Mouse (Mus musculus) embryonic facial prominence, embryonic 12.5 days (tissue): ENCODE data around the gene Mthfr. TPM values are rescaled to one million over a fixed set of nuclear protein-coding genes. Genes with fewer than 3 reads are reported as not detected.

ENCODE experiments used
- ATAC-seq: fragments of 200-750 bp; cut with Nextera tagmentation; 2 replicates; pipeline ENCODE4 v1.8.0; 2017; ENCODE audit not compliant: insufficient number of reproducible peaks, insufficient read depth, low FRiP score, low TSS enrichment
- H3K27ac ChIP-seq: fragments of 300-500 bp; sonication (generic); 2 replicates; pipeline ENCODE4 v1.5.1; 2016; ENCODE audit warnings: mild to moderate bottlenecking
- H3K27me3 ChIP-seq: fragments of 300-500 bp; sonication (generic); 2 replicates; pipeline ENCODE4 v1.6.1; 2016; ENCODE audit warnings: mild to moderate bottlenecking, moderate library complexity
- H3K36me3 ChIP-seq: fragments of 300-500 bp; sonication (generic); 2 replicates; pipeline ENCODE4 v1.6.1; 2016; ENCODE audit warnings: mild to moderate bottlenecking
- H3K4me1 ChIP-seq: fragments of 300-500 bp; sonication (generic); 2 replicates; pipeline ENCODE4 v1.6.1; 2016
- H3K4me2 ChIP-seq: fragments of 300-500 bp; sonication (generic); replicated peaks from 2 replicates; pipeline ENCODE4 v1.6.1; 2016; ENCODE audit warnings: mild to moderate bottlenecking, moderate library complexity
- H3K4me3 ChIP-seq: fragments of 300-500 bp; sonication (generic); 2 replicates; pipeline ENCODE4 v1.5.1; 2016; ENCODE audit warnings: mild to moderate bottlenecking
- H3K9ac ChIP-seq: fragments of 300-500 bp; sonication (generic); 2 replicates; pipeline ENCODE4 v1.6.1; 2016; ENCODE audit warnings: mild to moderate bottlenecking, moderate library complexity
- H3K9me3 ChIP-seq: fragments of 300-500 bp; sonication (generic); 2 replicates; pipeline ENCODE4 v1.6.1; 2016; ENCODE audit warnings: mild to moderate bottlenecking, moderate library complexity
- WGBS: fragments of 180-500 bp; shearing (Covaris S2); methylation state at CpG from one replicate; pipeline ENCODE4 v1.1.7; 2016; 5-methylcytosine and 5-hydroxymethylcytosine counted together
- polyA plus RNA-seq: library from polyadenylated mRNA; unstranded; fragments of >200 nt; fragmentation: Nextera tagmentation; extraction: Ambion mirVana; gene quantifications from 2 replicates; pipeline ENCODE4 v1.2.1, GENCODE M21; 2016

Mthfr gene
- polyA plus RNA-seq, 1 experiment from 2014 or later: 25.7 TPM

DNA sequence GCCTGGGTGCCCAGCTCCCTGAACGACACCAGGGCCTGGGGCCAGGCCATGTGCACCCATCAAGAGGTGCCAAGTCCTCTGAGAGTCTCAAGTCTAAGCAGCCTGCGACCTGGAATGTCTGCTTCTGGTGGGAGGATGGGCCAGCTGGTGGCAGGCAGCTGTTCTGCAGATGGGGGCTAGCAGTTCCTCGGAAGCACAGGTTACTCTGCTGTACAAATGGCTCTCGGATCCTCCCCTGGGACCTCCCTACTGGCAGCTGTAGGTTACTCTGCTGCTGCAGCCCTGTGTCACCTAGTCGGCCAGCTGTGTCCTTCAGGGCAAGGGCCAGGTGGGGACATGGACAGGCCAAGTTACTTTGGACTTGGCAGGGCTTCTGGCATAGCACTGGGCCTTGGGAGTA, 32.6 kb downstream of the Mthfr start:
- no peak for ATAC-seq
- 0 out of 2 replicates have a peak, but pooled peaks cover 3% of the 10 kb centered on the region for H3K4me1 ChIP-seq
- no peak overlapping the region for H3K4me3 ChIP-seq
- H3K27ac ChIP-seq: no peak overlapping the region
- H3K36me3 ChIP-seq: no peaks in the 10 kb centered on the region
- no peak overlapping the region for H3K4me2 ChIP-seq
- no peak overlapping the region for H3K9ac ChIP-seq
- WGBS: 50% methylated on average over 5 of the region's 5 CpGs
- H3K9me3 ChIP-seq: no peaks in the 10 kb centered on the region
- no peaks in the 10 kb centered on the region for H3K27me3 ChIP-seq

DNA sequence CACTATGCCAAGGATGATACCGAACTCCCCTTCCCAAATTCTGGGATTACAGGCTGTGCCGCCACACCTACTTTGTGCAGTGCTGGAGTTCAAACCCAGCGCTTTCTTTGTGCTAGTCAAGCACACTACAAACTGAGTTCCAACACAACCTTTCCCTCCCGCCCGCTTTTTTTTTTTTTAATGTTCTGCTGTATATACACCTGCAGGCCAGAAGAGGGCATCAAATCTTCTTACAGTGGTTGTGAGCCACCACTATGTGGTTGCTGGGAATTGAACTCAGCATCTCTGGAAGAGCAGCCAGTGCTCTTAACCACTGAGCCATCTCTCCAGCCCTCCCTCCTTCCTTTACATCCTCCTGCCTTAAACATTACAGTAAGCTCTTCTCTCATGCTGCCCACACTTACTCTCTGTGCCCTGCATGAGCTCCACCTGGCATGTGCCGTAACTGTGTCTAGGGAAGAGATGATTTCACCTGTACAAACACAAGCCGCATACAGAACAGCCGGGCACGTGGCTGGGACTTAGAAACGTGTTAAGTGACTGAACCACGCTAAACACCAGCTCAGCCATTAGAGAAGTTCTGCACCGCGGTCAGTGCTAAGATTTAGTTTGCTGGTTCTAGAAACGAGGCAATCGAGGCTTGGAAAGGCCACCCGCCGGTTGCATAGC, 35.8 kb downstream of the Mthfr start:
- no peaks in the 10 kb centered on the region for H3K9me3 ChIP-seq
- WGBS: 44% methylated on average over 17 of the region's 17 CpGs
- no peak for ATAC-seq

DNA sequence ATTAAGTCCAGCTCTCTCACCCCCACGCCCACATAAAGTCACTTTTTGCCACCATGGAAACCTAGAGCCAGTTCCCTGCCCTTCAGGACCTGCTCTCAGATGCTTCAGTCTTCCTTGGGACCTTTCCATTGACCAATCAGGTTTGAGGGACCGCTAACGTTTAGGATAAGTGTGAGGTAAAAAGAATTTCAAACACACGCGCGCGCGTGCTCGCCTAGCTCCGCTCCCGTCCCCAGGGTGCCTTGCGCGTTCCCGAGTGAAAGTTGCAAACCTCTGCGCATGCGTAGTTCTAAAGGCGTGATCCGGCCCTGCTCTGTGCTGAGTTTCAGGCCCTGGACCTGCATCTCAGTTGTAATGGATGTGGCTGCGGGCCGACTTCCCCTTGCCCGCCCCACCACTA, 36.4 kb downstream of the Mthfr start:
- no peak for ATAC-seq
- Histone ChIP-seq H3K9me3 (no peaks in the 10 kb centered on the region), H3K4me2 (peak overlapping the region; percentile 42), H3K9ac (no peak overlapping the region), H3K4me1 (0 out of 2 replicates have a peak, but pooled peaks cover 3% of the 10 kb centered on the region), H3K27me3 (no peaks in the 10 kb centered on the region), H3K27ac (no peak overlapping the region), H3K4me3 (peak overlapping the region; percentile 22), H3K36me3 (peaks cover 10% of the 10 kb centered on the region; the same call in 1 of the 2 replicates)
- WGBS: 35% methylated on average over 21 of the region's 21 CpGs

More for the DNA sequence above, 35.8 kb downstream of the Mthfr start:
- H3K9ac ChIP-seq: no peak overlapping the region
- 0 out of 2 replicates have a peak, but pooled peaks cover 3% of the 10 kb centered on the region for H3K4me1 ChIP-seq
- H3K4me2 ChIP-seq: peak overlapping the region; percentile 42
- 0 out of 2 replicates have a peak, but pooled peaks cover 4% of the 10 kb centered on the region for H3K36me3 ChIP-seq
- no peak overlapping the region for H3K27ac ChIP-seq
- H3K4me3 ChIP-seq: peak overlapping the region; percentile 22
- no peaks in the 10 kb centered on the region for H3K27me3 ChIP-seq

DNA sequence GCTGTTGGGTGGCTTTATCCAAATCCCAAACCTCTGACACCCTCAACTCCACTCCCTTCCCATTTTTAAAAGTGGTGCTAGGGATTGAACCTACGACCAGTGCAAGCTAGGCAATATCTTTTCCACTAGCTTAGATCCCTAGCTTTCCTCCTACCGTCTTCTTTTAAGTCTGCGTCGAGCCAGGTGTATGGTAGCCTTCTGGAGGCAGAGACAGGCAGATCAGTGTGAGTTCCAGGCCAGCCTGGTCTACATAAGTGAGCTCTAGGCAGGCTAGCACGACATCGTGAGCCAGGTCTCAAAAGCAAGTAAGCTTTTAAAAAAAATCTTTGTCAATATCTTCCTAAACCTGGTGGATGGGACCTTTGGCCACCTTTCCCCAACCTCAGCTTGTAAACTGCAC, 37.0 kb downstream of the Mthfr start:
- Histone ChIP-seq H3K4me1 (0 out of 2 replicates have a peak, but pooled peaks cover 3% of the 10 kb centered on the region), H3K4me3 (no peak overlapping the region), H3K9ac (no peak overlapping the region), H3K4me2 (no peak overlapping the region), H3K27ac (no peak overlapping the region), H3K36me3 (peaks cover 13% of the 10 kb centered on the region; the same call in 1 of the 2 replicates), H3K9me3 (no peaks in the 10 kb centered on the region), H3K27me3 (no peaks in the 10 kb centered on the region)
- ATAC-seq: no peak
- WGBS: 91% methylated on average over 6 of the region's 6 CpGs

DNA sequence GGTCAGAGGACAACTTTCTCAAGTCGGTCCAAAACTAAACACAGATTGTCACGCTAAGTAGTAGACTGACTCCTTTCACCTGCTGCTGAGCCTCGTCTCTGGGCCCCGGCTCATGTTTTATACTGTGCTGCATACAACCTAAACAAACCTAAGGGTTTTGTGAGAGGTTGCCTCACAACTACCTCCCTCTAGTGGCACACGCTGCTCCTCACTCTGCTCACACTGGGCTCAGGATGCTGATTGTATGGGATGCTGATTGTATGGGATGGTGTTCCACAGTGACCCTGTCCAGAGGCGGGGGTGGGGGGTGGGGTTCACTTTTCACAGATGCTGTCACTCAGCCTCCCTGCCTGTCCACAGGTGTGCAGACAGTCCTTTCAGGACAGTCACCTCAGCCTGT, 40.3 kb downstream of the Mthfr start:
- no peak overlapping the region for H3K27ac ChIP-seq
- H3K9ac ChIP-seq: no peak overlapping the region
- peaks cover 18% of the 10 kb centered on the region; the same call in 1 of the 2 replicates for H3K36me3 ChIP-seq
- no peak overlapping the region for H3K4me3 ChIP-seq
- H3K4me1 ChIP-seq: peaks cover 8% of the 10 kb centered on the region; the same call in 1 of the 2 replicates
- H3K27me3 ChIP-seq: no peaks in the 10 kb centered on the region
- H3K4me2 ChIP-seq: no peak overlapping the region
- H3K9me3 ChIP-seq: no peaks in the 10 kb centered on the region
- WGBS: 59% methylated on average over 6 of the region's 6 CpGs
- no peak for ATAC-seq

DNA sequence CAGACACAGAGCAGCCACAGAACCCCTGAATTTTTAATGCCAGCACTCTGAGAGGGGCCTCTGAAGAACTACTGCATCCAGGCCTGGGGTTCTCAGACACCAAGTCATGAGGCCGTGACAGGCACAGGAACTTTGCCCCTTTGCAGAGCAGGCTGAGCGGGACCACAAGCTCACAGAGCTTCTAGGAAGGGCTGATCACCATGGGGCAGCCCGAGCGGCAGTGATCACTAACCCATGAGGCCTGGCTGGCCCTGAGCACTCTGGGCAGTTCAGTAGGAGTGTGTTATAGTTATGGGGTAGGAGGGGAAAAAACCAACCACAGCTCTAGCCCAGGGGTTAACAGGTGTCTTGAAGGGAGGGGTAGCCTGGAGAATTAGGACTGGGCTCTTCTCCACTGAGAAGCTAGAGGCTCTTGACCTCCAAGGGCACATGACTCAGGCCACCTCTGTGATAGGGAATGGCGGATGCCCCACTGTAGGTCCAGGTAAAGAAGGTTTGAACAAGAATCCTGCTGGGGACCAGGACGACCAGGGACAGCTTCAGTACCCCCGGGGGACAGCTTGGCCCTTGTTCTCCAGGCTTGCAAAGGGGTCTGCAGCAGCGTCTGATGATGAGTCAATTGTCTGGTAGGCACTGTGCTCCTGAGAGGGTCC, 41.2 kb downstream of the Mthfr start:
- 86% methylated on average over 8 of the region's 8 CpGs for WGBS
- no peak overlapping the region for H3K9ac ChIP-seq
- no peaks in the 10 kb centered on the region for H3K9me3 ChIP-seq

DNA sequence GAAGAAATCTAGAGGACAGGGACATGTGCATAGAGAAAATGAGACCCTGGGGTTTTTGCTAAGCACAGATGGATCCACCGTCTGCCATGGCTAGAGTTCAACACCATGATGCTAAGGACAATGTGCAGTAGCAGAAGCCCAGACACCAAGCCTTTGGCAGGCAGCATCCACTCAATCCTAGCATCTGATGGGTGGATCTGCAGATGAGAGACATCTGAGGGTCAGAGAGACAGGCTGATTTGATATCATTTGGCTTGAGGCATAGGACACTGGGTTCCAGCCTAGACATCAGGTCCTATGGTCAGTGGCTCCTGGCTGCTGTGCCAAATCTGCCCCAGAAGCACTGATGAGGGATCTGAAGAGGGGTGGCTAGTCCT, 41.7 kb downstream of the Mthfr start:
- no peak overlapping the region for H3K4me3 ChIP-seq
- peaks cover 16% of the 10 kb centered on the region; the same call in 1 of the 2 replicates for H3K4me1 ChIP-seq
- ATAC-seq: no peak
- H3K9me3 ChIP-seq: no peaks in the 10 kb centered on the region
- no peak overlapping the region for H3K4me2 ChIP-seq
- H3K9ac ChIP-seq: no peak overlapping the region
- H3K27me3 ChIP-seq: no peaks in the 10 kb centered on the region
- H3K27ac ChIP-seq: no peak overlapping the region
- peaks cover 18% of the 10 kb centered on the region; the same call in 1 of the 2 replicates for H3K36me3 ChIP-seq
- 82% methylated on average over 1 of the region's 1 CpGs for WGBS

More for the DNA sequence above, 41.2 kb downstream of the Mthfr start:
- no peak for ATAC-seq
- H3K4me2 ChIP-seq: no peak overlapping the region
- no peaks in the 10 kb centered on the region for H3K27me3 ChIP-seq
- no peak overlapping the region for H3K27ac ChIP-seq
- H3K4me1 ChIP-seq: peaks cover 12% of the 10 kb centered on the region; the same call in 1 of the 2 replicates
- H3K4me3 ChIP-seq: no peak overlapping the region
- H3K36me3 ChIP-seq: peaks cover 18% of the 10 kb centered on the region; the same call in 1 of the 2 replicates

DNA sequence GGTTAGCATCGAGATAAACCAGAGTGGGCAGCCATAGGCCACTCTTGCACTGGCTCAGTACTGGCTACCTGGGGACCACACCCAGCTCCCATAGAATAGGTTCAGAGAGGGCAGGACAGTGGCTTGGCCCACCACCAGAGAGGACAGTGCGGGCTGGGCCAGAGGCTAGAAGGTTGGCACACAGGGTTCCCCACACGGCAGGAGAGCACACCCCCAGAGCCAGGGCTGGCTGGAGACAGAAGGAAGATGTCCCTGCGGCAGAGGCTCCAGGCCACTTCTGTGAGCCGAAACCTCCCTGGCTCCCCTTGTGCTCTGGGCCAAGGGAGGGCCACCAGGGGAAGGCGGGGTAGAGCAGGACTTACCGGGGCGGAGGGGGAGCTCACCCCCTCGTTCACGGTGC, 42.3 kb downstream of the Mthfr start:
- H3K4me3 ChIP-seq: no peak overlapping the region
- peaks cover 18% of the 10 kb centered on the region; the same call in 1 of the 2 replicates for H3K36me3 ChIP-seq
- no peaks in the 10 kb centered on the region for H3K9me3 ChIP-seq
- H3K4me1 ChIP-seq: peaks cover 16% of the 10 kb centered on the region; the same call in 1 of the 2 replicates
- no peak overlapping the region for H3K27ac ChIP-seq
- H3K4me2 ChIP-seq: no peak overlapping the region
- no peak overlapping the region for H3K9ac ChIP-seq
- no peak for ATAC-seq
- no peaks in the 10 kb centered on the region for H3K27me3 ChIP-seq
- 91% methylated on average over 10 of the region's 10 CpGs for WGBS

DNA sequence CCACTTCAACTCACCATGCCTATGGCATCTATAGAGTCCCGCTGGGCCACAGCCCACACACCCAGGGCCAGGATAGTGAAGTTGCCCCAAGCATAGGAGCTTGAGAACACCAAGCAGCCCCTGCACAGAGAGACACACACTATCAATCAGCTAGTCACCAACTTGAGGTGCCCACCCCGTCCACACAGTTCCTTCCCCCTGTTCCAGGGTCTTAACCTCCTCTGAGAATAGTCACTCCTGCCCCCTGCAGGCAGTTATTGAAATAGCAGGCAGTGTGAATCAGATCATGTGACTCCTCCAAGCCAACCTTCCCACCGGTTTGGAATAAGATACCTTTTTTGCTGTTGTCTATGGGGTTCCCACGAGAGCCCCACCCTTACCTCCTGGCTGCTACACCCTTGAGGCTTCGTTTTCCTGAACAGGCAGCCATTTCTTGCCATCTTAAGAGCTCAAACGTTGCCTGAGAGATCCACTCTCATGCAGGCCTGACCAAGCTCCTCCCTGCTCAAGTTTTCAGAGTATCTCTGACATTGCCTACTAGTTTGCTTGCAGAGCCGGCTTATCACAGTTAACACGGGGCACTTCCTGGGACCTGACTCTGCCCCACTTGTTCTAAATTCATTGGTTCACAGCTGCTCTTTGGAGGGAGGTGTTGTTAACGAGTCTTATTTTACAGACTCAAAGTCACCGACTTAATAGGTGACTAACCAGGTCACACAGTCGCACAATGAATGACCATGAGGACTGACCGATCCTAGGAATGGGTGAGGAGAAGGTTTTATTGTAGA, 43.6 kb downstream of the Mthfr start:
- H3K4me1 ChIP-seq: peaks cover 26% of the 10 kb centered on the region; the same call in 1 of the 2 replicates
- H3K4me2 ChIP-seq: no peak overlapping the region
- H3K4me3 ChIP-seq: no peak overlapping the region
- H3K36me3 ChIP-seq: peaks cover 18% of the 10 kb centered on the region; the same call in 1 of the 2 replicates
- WGBS: 54% methylated on average over 12 of the region's 12 CpGs
- no peak overlapping the region for H3K9ac ChIP-seq
- 0 out of 2 replicates have a peak, but pooled peaks have one; percentile 8 for ATAC-seq
- H3K9me3 ChIP-seq: no peaks in the 10 kb centered on the region
- no peaks in the 10 kb centered on the region for H3K27me3 ChIP-seq
- no peak overlapping the region for H3K27ac ChIP-seq

DNA sequence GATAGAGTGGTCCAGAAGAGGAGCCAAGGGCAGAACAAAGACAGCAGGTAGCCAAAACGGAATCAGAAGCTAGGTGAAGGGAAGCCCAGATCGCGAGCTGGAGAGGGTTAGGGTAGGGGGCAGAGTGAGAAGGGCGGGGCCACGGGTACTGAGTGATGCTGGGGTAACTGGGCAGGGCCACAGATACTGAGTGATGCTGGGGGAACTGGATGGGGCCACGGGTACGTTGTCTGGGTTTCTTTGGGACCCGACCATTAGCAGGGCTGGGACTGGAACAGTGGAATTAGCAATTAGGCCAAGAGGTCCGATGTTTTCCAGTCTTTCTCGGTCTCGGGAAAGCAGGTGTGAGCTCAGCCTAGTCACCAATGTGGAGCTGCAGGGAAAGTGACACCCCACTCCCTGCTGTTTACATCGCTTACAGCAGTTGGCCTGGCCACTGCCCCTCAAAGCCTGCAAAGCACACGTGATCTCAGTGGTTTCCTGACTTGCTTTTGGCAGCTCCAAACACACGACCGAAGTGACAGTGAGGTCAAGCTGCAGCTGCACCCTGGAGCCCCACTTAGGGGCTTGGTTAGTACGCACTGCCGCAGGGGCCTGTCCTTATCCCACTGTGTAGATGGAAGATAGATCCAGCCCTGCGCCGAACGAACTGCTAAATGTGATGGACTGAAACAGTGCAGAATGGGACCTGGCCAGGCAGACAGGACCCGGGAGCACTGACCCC, 44.5 kb downstream of the Mthfr start:
- Histone ChIP-seq H3K9ac (no peak overlapping the region), H3K27ac (no peak overlapping the region)

DNA sequence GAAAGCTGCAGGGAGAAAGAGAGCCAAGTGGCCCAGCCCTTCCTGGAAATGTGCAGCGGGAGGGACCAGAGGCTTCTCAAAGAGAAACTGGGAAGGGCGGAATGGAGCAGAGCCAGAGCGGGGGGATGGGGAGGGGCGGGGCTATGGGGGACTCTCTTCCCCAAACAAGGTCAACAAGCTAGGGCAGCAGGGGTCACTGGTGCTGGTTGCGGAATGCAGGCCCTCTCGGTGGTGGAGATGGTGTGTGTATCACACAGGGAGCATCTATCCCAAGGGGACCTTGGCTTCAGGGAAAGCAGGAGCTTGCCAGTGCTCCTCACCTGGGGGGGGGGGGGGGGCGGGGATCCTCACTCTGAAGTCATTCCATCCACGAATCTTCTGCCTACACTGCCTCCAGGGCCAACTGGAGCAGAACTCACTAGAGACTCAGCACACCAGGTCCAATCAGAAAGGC, 45.4 kb downstream of the Mthfr start:
- Histone ChIP-seq H3K27me3 (no peaks in the 10 kb centered on the region), H3K4me3 (no peak overlapping the region), H3K9me3 (no peaks in the 10 kb centered on the region), H3K9ac (no peak overlapping the region), H3K4me1 (peaks cover 30% of the 10 kb centered on the region; the same call in 1 of the 2 replicates), H3K27ac (no peak overlapping the region), H3K36me3 (peaks cover 18% of the 10 kb centered on the region; the same call in 1 of the 2 replicates), H3K4me2 (no peak overlapping the region)
- WGBS: 17% methylated on average over 8 of the region's 8 CpGs
- no peak for ATAC-seq

More for the DNA sequence above, 44.5 kb downstream of the Mthfr start:
- H3K27me3 ChIP-seq: no peaks in the 10 kb centered on the region
- H3K4me3 ChIP-seq: no peak overlapping the region
- 48% methylated on average over 21 of the region's 21 CpGs for WGBS
- no peak overlapping the region for H3K4me2 ChIP-seq
- peaks cover 30% of the 10 kb centered on the region; the same call in 1 of the 2 replicates for H3K4me1 ChIP-seq
- H3K36me3 ChIP-seq: peaks cover 18% of the 10 kb centered on the region; the same call in 1 of the 2 replicates
- no peak for ATAC-seq
- H3K9me3 ChIP-seq: no peaks in the 10 kb centered on the region
